Mouse (Mus musculus) myocyte (in vitro differentiated cells): ENCODE data around the gene Ndufa11. TPM values are rescaled to one million over a fixed set of nuclear protein-coding genes. Genes with fewer than 3 reads are reported as not detected.

Experiments
- H3K27me3 ChIP-seq: one replicate; pipeline ENCODE4 v1.6.1; 2011; ENCODE audit not compliant: control insufficient read depth, insufficient read depth, insufficient read length
- H3K36me3 ChIP-seq: one replicate; pipeline ENCODE4 v1.6.1; 2011; ENCODE audit not compliant: control insufficient read depth, insufficient read depth
- H3K4me2 ChIP-seq: one replicate; pipeline ENCODE4 v1.6.1; 2011; ENCODE audit warnings: low read depth, control low read depth
- H3K4me3 ChIP-seq: one replicate; pipeline ENCODE4 v1.5.1; 2011; ENCODE audit warnings: mild to moderate bottlenecking, control low read depth, moderate library complexity
- H3K79me2 ChIP-seq: one replicate; pipeline ENCODE4 v1.6.1; 2011; ENCODE audit not compliant: control insufficient read depth, insufficient read depth
- H3ac ChIP-seq: one replicate; pipeline ENCODE4 v1.6.1; 2011; ENCODE audit not compliant: control insufficient read depth, insufficient read length
- CEBPB ChIP-seq: IDR thresholded peaks from 2 replicates; pipeline ENCODE4 v1.6.1; 2011; ENCODE audit warnings: mild to moderate bottlenecking, moderate library complexity; ENCODE audit not compliant: poor library complexity, insufficient read depth, severe bottlenecking
- E2F4 ChIP-seq: IDR thresholded peaks from one replicate; pipeline ENCODE4 v1.6.1; 2011; ENCODE audit warnings: mild to moderate bottlenecking, control low read depth, moderate library complexity; ENCODE audit not compliant: insufficient read depth
- MAX ChIP-seq: IDR thresholded peaks from one replicate; pipeline ENCODE4 v1.6.1; 2011; ENCODE audit warnings: low read depth, mild to moderate bottlenecking, control low read depth
- MYOD1 ChIP-seq, 3 experiments: IDR thresholded peaks; one replicate each; pipeline ENCODE4 v1.6.1; 2011; ENCODE audit warnings: control low read depth in 2 of 3, low read depth in 2 of 3, mild to moderate bottlenecking in 2 of 3, moderate library complexity in 1 of 3; ENCODE audit not compliant: insufficient read length in 2 of 3, control insufficient read depth in 1 of 3
- MYOG ChIP-seq, 3 experiments: IDR thresholded peaks; one replicate each; pipeline ENCODE4 v1.6.1; 2011; ENCODE audit warnings: control low read depth in 2 of 3, low read depth in 2 of 3, mild to moderate bottlenecking in 2 of 3; ENCODE audit not compliant: insufficient read length in 2 of 3, control insufficient read depth in 1 of 3, insufficient read depth in 1 of 3
- POLR2A ChIP-seq: IDR thresholded peaks from one replicate; pipeline ENCODE4 v1.6.1; 2011; ENCODE audit warnings: low read depth, mild to moderate bottlenecking, control low read depth, moderate library complexity; ENCODE audit not compliant: insufficient read length
- POLR2AphosphoS2 ChIP-seq: IDR thresholded peaks from one replicate; pipeline ENCODE4 v1.6.1; 2011; ENCODE audit warnings: low read depth, control low read depth; ENCODE audit not compliant: insufficient read length
- REST ChIP-seq: IDR thresholded peaks from one replicate; pipeline ENCODE4 v1.6.1; 2011; ENCODE audit warnings: mild to moderate bottlenecking, control low read depth, moderate library complexity; ENCODE audit not compliant: insufficient read depth, insufficient read length
- SRF ChIP-seq: IDR thresholded peaks from one replicate; pipeline ENCODE4 v1.6.1; 2011; ENCODE audit warnings: low read depth; ENCODE audit not compliant: control insufficient read depth, insufficient read length
- TCF12 ChIP-seq: IDR thresholded peaks from one replicate; pipeline ENCODE4 v1.6.1; 2011; ENCODE audit warnings: mild to moderate bottlenecking, control low read depth; ENCODE audit not compliant: poor library complexity, insufficient read depth, severe bottlenecking
- TCF3 ChIP-seq: IDR thresholded peaks from one replicate; pipeline ENCODE4 v1.6.1; 2011; ENCODE audit warnings: low read depth, control low read depth; ENCODE audit not compliant: insufficient read length
- USF1 ChIP-seq: IDR thresholded peaks from one replicate; pipeline ENCODE4 v1.6.1; 2011; ENCODE audit warnings: low read depth, mild to moderate bottlenecking, control low read depth, moderate library complexity
- polyA plus RNA-seq: library from polyadenylated mRNA; unstranded; fragments of >200 nt; fragmentation: generic; extraction: Trizol; gene quantifications from one replicate; pipeline ENCODE4 v1.2.1, GENCODE M21; 2012; ENCODE audit warnings: missing spikeins

The Ndufa11 gene
- polyA plus RNA-seq, 1 experiment: 469 TPM

DNA sequence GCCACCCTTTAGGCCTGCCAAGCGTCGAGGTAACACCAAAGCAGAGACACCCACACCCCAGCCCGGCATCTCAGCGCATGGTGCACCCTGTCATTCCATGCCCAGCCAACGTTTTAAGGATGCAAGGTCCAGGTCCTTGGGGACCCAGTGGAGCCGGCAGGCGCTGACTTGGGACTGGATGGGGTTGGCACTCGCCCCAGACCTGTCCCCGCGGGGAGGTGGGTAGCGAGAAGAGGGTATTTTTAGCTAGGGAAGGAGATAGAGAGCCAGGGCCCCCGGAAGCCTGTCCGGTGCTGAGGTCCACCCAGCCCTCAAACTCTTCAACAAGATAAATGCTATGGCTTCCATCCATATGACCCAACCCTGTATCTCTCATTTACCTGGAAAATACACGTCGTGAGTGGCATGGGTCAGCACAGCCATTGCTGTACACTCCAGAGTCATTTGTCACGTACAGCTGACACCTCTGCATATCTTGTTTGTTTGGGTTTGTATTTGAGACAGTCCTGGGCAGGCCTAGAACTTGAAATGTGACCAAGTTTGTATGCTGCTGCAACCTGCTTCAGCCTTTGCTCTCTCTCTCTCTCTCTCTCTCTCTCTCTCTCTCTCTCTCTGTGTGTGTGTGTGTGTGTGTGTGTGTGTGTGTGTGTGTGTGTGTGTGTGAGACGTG lies 22.7 kb downstream of the Ndufa11 start:
- H3K27me3 ChIP-seq: peaks cover 63% of the 10 kb centered on the region
- no peak overlapping the region for H3K4me2 ChIP-seq
- H3K79me2 ChIP-seq: no peaks in the 10 kb centered on the region
- H3ac ChIP-seq: no peak overlapping the region
- H3K4me3 ChIP-seq: no peak overlapping the region
- TF ChIP-seq TCF3 (no peak), CEBPB (no peak), USF1 (no peak), MYOG (IDR thresholded peaks at IDR 0.05; ENCODE audit: control insufficient read depth in 1 of 3, insufficient read depth in 1 of 3, insufficient read length in 2 of 3, low read depth in 2 of 3) (no peak)
- H3K36me3 ChIP-seq: no peaks in the 10 kb centered on the region

DNA sequence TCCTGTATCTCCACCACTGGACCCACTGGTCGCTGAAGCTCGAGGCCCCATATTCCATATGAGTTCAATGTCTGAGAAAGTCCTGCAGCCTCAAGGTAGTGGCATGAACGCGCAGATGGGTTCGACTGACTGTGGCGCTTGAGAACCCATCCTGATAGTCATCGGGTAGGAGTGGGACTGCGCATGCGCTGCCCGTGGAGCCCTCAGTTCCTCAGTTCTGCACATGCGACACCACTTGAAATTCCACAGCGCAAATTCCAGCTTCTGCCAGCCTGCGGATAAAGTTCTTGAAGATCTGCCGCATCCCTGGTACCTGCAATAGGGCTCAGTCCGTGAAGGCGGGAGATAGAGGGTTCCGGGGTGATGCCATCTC lies 23.2 kb downstream of the Ndufa11 start:
- no peak for TF ChIP-seq POLR2AphosphoS2
- no peak overlapping the region for H3K4me3 ChIP-seq
- H3K4me2 ChIP-seq: no peak overlapping the region
- H3ac ChIP-seq: no peak overlapping the region
- no peaks in the 10 kb centered on the region for H3K36me3 ChIP-seq
- H3K27me3 ChIP-seq: peaks cover 63% of the 10 kb centered on the region
- no peaks in the 10 kb centered on the region for H3K79me2 ChIP-seq

DNA sequence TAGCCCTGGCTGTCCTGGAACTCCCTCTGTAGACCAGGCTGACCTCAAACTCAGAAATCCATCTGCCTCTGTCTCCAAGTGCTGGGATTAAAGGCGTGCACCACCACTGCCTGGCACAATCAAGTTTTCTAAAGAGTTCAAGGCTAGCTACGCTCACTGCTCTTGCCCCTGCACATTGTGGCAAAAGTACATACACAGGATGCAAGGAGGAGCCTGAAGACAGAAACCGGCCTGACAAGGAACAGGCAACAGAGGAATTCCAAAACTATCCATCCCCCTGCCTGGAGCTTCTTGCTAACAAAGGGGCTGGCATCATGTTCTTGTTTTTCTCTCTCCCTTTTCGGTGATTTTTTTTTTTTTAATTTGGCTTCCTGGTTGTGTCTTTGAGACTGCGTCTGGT lies 26.6 kb downstream of the Ndufa11 start:
- no peak overlapping the region for H3K4me2 ChIP-seq
- TF ChIP-seq MYOD1 (IDR thresholded peaks at IDR 0.05; ENCODE audit: control insufficient read depth in 1 of 3, insufficient read length in 2 of 3, low read depth in 2 of 3): no peak
- no peak for TF ChIP-seq POLR2AphosphoS2
- no peak for TF ChIP-seq REST
- no peak for TF ChIP-seq POLR2A
- no peak for TF ChIP-seq MYOG (IDR thresholded peaks at IDR 0.05; ENCODE audit: control insufficient read depth in 1 of 3, insufficient read depth in 1 of 3, insufficient read length in 2 of 3, low read depth in 2 of 3)
- no peak for TF ChIP-seq E2F4
- no peak for TF ChIP-seq TCF12
- peaks cover 44% of the 10 kb centered on the region for H3K27me3 ChIP-seq
- H3ac ChIP-seq: no peak overlapping the region
- H3K79me2 ChIP-seq: no peaks in the 10 kb centered on the region
- H3K36me3 ChIP-seq: no peaks in the 10 kb centered on the region
- no peak overlapping the region for H3K4me3 ChIP-seq

DNA sequence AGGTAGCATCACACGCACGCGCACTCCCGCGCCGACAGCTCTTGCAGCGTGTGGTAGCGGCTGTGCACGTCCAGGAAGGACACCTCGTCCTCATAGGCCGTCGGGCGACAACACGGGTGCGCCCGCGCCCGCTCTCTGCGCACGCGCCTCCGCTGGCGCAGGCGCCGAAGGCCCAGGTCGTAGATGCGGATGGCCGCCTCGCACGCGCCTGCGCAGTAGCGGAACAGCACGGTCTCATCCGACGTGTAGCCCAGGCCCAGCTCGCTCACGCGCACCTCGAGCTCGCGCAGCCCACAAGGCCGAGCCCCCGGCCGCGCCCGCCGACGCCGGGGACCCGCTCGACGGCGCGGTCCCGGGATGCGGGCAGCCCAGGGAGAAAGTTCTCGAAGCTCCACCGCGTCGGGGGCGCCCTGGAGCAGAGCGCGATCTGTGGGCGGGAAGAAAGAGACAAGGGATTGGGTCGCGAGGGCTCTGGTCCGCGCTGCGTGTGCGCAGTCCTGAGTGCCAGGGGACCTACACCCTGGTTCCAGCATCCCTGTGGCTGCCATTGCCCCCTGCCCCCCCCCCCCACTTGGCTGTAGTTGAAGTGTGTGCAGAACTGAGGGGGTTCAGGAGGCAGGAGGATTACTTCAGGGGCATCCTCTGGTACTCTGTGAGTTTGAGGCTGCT lies 34.0 kb downstream of the Ndufa11 start:
- peaks cover 43% of the 10 kb centered on the region for H3K27me3 ChIP-seq

DNA sequence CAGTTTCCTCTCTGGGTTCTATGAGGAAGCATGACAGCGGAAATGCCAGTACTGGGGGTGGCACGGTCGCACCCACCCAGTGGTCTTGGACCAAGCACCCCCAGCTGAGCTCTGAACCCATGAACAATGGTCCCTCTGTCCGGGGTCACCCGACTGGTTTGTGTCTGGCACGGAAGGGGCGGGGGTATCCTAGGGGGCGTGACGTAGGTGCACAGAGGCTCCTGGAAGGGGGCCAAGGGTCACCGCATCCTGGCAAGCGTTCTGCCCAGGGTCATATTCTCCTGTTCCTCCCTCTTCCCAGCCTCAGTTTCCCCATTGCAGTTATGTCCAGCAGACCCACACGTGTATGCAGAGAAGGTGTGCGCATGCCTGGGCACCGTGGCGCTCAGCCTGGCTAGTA lies 35.9 kb downstream of the Ndufa11 start:
- H3K4me3 ChIP-seq: no peak overlapping the region
- no peaks in the 10 kb centered on the region for H3K79me2 ChIP-seq
- TF ChIP-seq POLR2AphosphoS2: no peak
- no peak for TF ChIP-seq TCF3
- TF ChIP-seq MAX: no peak
- TF ChIP-seq REST: no peak
- TF ChIP-seq POLR2A: no peak
- no peak for TF ChIP-seq USF1
- TF ChIP-seq CEBPB: no peak
- TF ChIP-seq MYOG (IDR thresholded peaks at IDR 0.05; ENCODE audit: control insufficient read depth in 1 of 3, insufficient read depth in 1 of 3, insufficient read length in 2 of 3, low read depth in 2 of 3): no peak
- no peak for TF ChIP-seq E2F4
- no peak for TF ChIP-seq MYOD1 (IDR thresholded peaks at IDR 0.05; ENCODE audit: control insufficient read depth in 1 of 3, insufficient read length in 2 of 3, low read depth in 2 of 3)
- TF ChIP-seq SRF: no peak
- TF ChIP-seq TCF12: no peak
- H3ac ChIP-seq: no peak overlapping the region
- H3K4me2 ChIP-seq: no peak overlapping the region
- H3K27me3 ChIP-seq: peaks cover 54% of the 10 kb centered on the region
- H3K36me3 ChIP-seq: no peaks in the 10 kb centered on the region

More for the DNA sequence above, 34.0 kb downstream of the Ndufa11 start:
- TF ChIP-seq TCF12 (no peak), E2F4 (no peak), POLR2AphosphoS2 (no peak), MYOD1 (IDR thresholded peaks at IDR 0.05; ENCODE audit: control insufficient read depth in 1 of 3, insufficient read length in 2 of 3, low read depth in 2 of 3) (no peak), TCF3 (no peak), MYOG (IDR thresholded peaks at IDR 0.05; ENCODE audit: control insufficient read depth in 1 of 3, insufficient read depth in 1 of 3, insufficient read length in 2 of 3, low read depth in 2 of 3) (no peak), SRF (no peak), POLR2A (no peak), CEBPB (no peak), USF1 (no peak), MAX (no peak), REST (no peak)
- Histone ChIP-seq H3K4me3 (no peak overlapping the region), H3K36me3 (no peaks in the 10 kb centered on the region), H3K4me2 (no peak overlapping the region), H3K79me2 (no peaks in the 10 kb centered on the region), H3ac (no peak overlapping the region)
